Mouse (Mus musculus) bone marrow, adult 2 months (tissue): ENCODE measurements around the gene Large2.

Source experiments
- CTCF ChIP-seq: fragments of 200-500 bp; IDR thresholded peaks from 2 replicates; pipeline ENCODE4 v1.5.1; 2011; ENCODE audit warnings: low read length, control low read depth; ENCODE audit not compliant: control insufficient read depth, insufficient read depth
- POLR2A ChIP-seq: fragments of 200-500 bp; IDR thresholded peaks from 2 replicates; pipeline ENCODE4 v1.6.1; 2011; ENCODE audit warnings: low read depth, mild to moderate bottlenecking, control low read depth, low read length, borderline replicate concordance; ENCODE audit not compliant: control insufficient read depth

- TF ChIP-seq POLR2A (no peak), CTCF (no peak)
Observed at GRCm38 (mm10) chr2:92354224-92354623, 20.4 kb downstream of the Large2 start.
